Mouse (Mus musculus) embryo, embryonic 11.5 days (tissue): ENCODE measurements at regions not wholly inside any gene's neighbourhood (a gene's known extent, or its start where the extent isn't known, plus 50 kb on each side); places are given as distances from the start of the nearest gene placed in this dataset.

ENCODE experiments used
- DNase-seq: peaks from one replicate; pipeline ENCODE4 v3.0.0-alpha.2; 2012; ENCODE audit warnings: low read depth, low spot score

DNA sequence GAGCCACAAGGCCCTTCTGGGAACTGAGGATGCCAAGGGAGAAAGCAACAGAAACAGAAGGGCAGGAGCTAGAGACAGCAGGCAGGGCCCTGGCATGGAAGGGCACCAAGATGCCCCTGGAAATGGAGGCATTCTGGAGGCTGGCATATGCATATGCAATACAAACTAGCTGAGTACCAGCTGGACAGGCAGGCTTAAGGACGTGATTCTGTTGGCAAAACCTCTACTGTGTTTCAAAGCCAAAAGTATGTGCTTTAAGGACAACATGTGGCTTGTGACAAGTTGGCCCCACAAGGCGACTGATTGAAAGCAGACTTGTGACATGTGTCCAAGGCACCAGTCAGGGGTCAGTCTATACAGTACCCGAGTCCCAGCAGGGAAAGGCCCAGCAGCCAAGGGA lies 52.2 kb upstream of the A530016L24Rik start:
- no peak for DNase-seq

DNA sequence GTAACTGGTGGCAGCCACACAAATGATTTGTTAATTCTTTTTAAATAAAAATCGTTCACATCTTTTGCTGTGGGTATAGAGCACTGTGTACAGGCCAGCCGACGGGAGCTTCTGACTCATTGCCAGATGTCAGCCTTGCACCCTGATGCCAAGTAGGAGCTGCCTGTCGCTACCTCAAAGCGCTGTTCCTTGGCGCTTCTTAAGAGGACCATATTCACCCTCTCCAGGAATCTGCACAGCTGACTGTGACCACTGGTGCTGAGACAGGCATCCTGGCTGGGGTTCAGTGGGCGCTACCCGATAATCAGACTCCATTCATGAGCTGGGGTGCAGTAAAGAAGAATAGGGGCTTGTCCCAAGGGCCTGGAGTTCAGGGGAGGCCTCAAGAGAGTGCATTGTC lies 51.0 kb upstream of the A530016L24Rik start:
- no peak for DNase-seq
